Mouse (Mus musculus) MEL (cell line): Measurements from ENCODE around the gene Zfp507. TPM values are rescaled to one million over a fixed set of nuclear protein-coding genes. Genes with fewer than 3 reads are reported as not detected.

Source experiments
- DNase-seq: peaks from one replicate; pipeline ENCODE4 v3.0.0; 2011; ENCODE audit warnings: low read depth, low spot score
- H3K27ac ChIP-seq: 2 replicates; pipeline ENCODE4 v1.5.1; 2012; ENCODE audit warnings: low read depth, mild to moderate bottlenecking, control low read depth, low read length, moderate library complexity; ENCODE audit not compliant: control insufficient read depth
- H3K27me3 ChIP-seq, 2 experiments: fragments of 150-350 bp in 1 of 2; sonication (generic) in 1 of 2; 2 replicates each; pipeline ENCODE4 v1.6.1; 2012; ENCODE audit warnings: low read length in 2 of 2, mild to moderate bottlenecking in 2 of 2, improper control_type of control experiment in 1 of 2, moderate library complexity in 1 of 2; ENCODE audit not compliant: insufficient read depth in 2 of 2, control insufficient read depth in 1 of 2
- H3K36me3 ChIP-seq, 2 experiments: 2 replicates each; pipeline ENCODE4 v1.6.1; 2012 to 2014; ENCODE audit warnings: low read length in 2 of 2, improper control_type of control experiment in 1 of 2, inconsistent platforms in 1 of 2, mild to moderate bottlenecking in 1 of 2; ENCODE audit not compliant: insufficient read depth in 2 of 2, control insufficient read depth in 1 of 2
- H3K4me1 ChIP-seq, 2 experiments: fragments of 150-350 bp in 1 of 2; sonication (generic) in 1 of 2; 2 replicates each; pipeline ENCODE4 v1.6.1; 2012; ENCODE audit warnings: low read length in 2 of 2, improper control_type of control experiment in 1 of 2, mild to moderate bottlenecking in 1 of 2; ENCODE audit not compliant: insufficient read depth in 2 of 2, control insufficient read depth in 1 of 2
- H3K4me3 ChIP-seq, 2 experiments: fragments of 150-350 bp in 1 of 2; sonication (generic) in 1 of 2; 2 replicates each; pipeline ENCODE4 v1.5.1; 2012; ENCODE audit warnings: low read depth in 2 of 2, low read length in 2 of 2, mild to moderate bottlenecking in 2 of 2, moderate library complexity in 2 of 2, control low read depth in 1 of 2, improper control_type of control experiment in 1 of 2; ENCODE audit not compliant: control insufficient read depth in 1 of 2, insufficient read depth in 1 of 2
- H3K79me2 ChIP-seq: 2 replicates; pipeline ENCODE4 v1.6.1; 2012; ENCODE audit warnings: mild to moderate bottlenecking, low read length, moderate library complexity; ENCODE audit not compliant: control insufficient read depth, poor library complexity, insufficient read depth
- H3K9ac ChIP-seq: 2 replicates; pipeline ENCODE4 v1.6.1; 2012; ENCODE audit warnings: low read depth, mild to moderate bottlenecking, control low read depth, low read length, moderate library complexity; ENCODE audit not compliant: control insufficient read depth, poor library complexity, severe bottlenecking
- H3K9me3 ChIP-seq: fragments of 150-350 bp; sonication (generic); replicated peaks from 2 replicates; pipeline ENCODE4 v1.6.1; 2012; ENCODE audit warnings: mild to moderate bottlenecking, low read length, improper control_type of control experiment, moderate library complexity; ENCODE audit not compliant: insufficient read depth
- CTCF ChIP-seq, 3 experiments: IDR thresholded peaks in 2 of 3; conservative IDR thresholded peaks in 1 of 3; 2 replicates each; pipeline ENCODE4 v1.5.1; 2011 to 2012; ENCODE audit warnings: low read length in 3 of 3, low read depth in 2 of 3, mild to moderate bottlenecking in 2 of 3, improper control_type of control experiment in 1 of 3, inconsistent platforms in 1 of 3, mixed read lengths in 1 of 3, moderate library complexity in 1 of 3; ENCODE audit not compliant: control insufficient read depth in 1 of 3, insufficient read depth in 1 of 3, poor library complexity in 1 of 3, severe bottlenecking in 1 of 3
- ELF1 ChIP-seq: IDR thresholded peaks from 2 replicates; pipeline ENCODE4 v1.6.1; 2014; ENCODE audit warnings: low read depth, mild to moderate bottlenecking, inconsistent platforms, low read length, improper control_type of control experiment, moderate library complexity
- GABPA ChIP-seq: IDR thresholded peaks from 2 replicates; pipeline ENCODE4 v1.6.1; 2012; ENCODE audit warnings: low read depth, mild to moderate bottlenecking, inconsistent platforms, low read length, improper control_type of control experiment, moderate library complexity
- MAZ ChIP-seq: IDR thresholded peaks from 2 replicates; pipeline ENCODE4 v1.6.1; 2012; ENCODE audit warnings: low read depth, mild to moderate bottlenecking, inconsistent platforms, low read length, improper control_type of control experiment
- MXI1 ChIP-seq: IDR thresholded peaks from 2 replicates; pipeline ENCODE4 v1.6.1; 2011; ENCODE audit warnings: mild to moderate bottlenecking, low read depth, low read length, improper control_type of control experiment
- NELFE ChIP-seq: IDR thresholded peaks from 2 replicates; pipeline ENCODE4 v1.6.1; 2011; ENCODE audit warnings: low read depth, low read length, improper control_type of control experiment
- NRF1 ChIP-seq: IDR thresholded peaks from 2 replicates; pipeline ENCODE4 v1.6.1; 2014; ENCODE audit warnings: low read depth, mild to moderate bottlenecking, inconsistent platforms, low read length, improper control_type of control experiment, moderate library complexity; ENCODE audit not compliant: poor library complexity, insufficient read depth, severe bottlenecking
- POLR2AphosphoS2 ChIP-seq: IDR thresholded peaks from 2 replicates; pipeline ENCODE4 v1.6.1; 2011; ENCODE audit warnings: low read length, improper control_type of control experiment
- RAD21 ChIP-seq: IDR thresholded peaks from 2 replicates; pipeline ENCODE4 v1.6.1; 2011; ENCODE audit warnings: mild to moderate bottlenecking, low read depth, low read length, improper control_type of control experiment
- SMC3 ChIP-seq: IDR thresholded peaks from 2 replicates; pipeline ENCODE4 v1.6.1; 2011; ENCODE audit warnings: low read depth, low read length, improper control_type of control experiment
- USF1 ChIP-seq: IDR thresholded peaks from 2 replicates; pipeline ENCODE4 v1.6.1; 2014; ENCODE audit warnings: low read depth, mild to moderate bottlenecking, inconsistent platforms, low read length, improper control_type of control experiment, moderate library complexity
- polyA plus RNA-seq, 2 experiments: library from polyadenylated mRNA; stranded (reverse) in 1 of 2; unstranded in 1 of 2; fragments of >175 nt in 1 of 2; fragments of >200 nt in 1 of 2; gene quantifications; 2 replicates each; pipeline versions ENCODE4 v1.2.1 to v1.2.4; 2012; ENCODE audit warnings: low replicate concordance in 2 of 2, low read depth in 1 of 2; ENCODE audit not compliant: insufficient read length in 2 of 2, insufficient read depth in 1 of 2, missing spikeins in 1 of 2
- total RNA-seq: library from RNA; depleted of rRNA; stranded (reverse); fragments of 300-350 nt; gene quantifications from 2 replicates; pipeline ENCODE4 v1.2.3, GENCODE M21; 2012; rRNA removed

The Zfp507 gene
- total and polyA plus RNA-seq, 3 experiments: 16.4 to 67.2 (median 17.7) TPM

GRCm38 (mm10) chr7:35723035-35723434, 79.8 kb downstream of the Zfp507 start:
- no peaks in the 10 kb centered on the region for H3K27me3 ChIP-seq
- DNase-seq: peak; percentile 44
- no peaks in the 10 kb centered on the region for H3K4me1 ChIP-seq
- H3K4me3 ChIP-seq: no peak overlapping the region
- H3K36me3 ChIP-seq: no peaks in the 10 kb centered on the region
- no peaks in the 10 kb centered on the region for H3K79me2 ChIP-seq
- no peak for TF ChIP-seq NRF1
- no peak for TF ChIP-seq MXI1
- TF ChIP-seq SMC3: peak; percentile 32
- TF ChIP-seq POLR2AphosphoS2: no peak
- TF ChIP-seq ELF1: no peak
- TF ChIP-seq GABPA: no peak
- peak; percentile 40 to 52 (median 43) for TF ChIP-seq CTCF (IDR thresholded peaks at IDR 0.05 in 2 of 3, conservative IDR thresholded peaks at IDR 0.05 in 1 of 3; ENCODE audit: control insufficient read depth in 1 of 3, insufficient read depth in 1 of 3, low read depth in 2 of 3, low read length in 3 of 3, poor library complexity in 1 of 3, severe bottlenecking in 1 of 3)
- no peak for TF ChIP-seq USF1
- peak; percentile 34 for TF ChIP-seq RAD21
- no peak for TF ChIP-seq MAZ
- no peak for TF ChIP-seq NELFE
- TF ChIP-seq, all 39 proteins: peak for 3
- Histone ChIP-seq H3K27ac (no peak overlapping the region), H3K9ac (no peak overlapping the region), H3K9me3 (no peaks in the 10 kb centered on the region)

Other genes with a start within 250 kb of the Zfp507 start
- 83.2 and 89.1 TPM in 2 replicates for gene Nudt19, start 246.7 kb downstream of the Zfp507 start, total RNA-seq
- gene Nudt19, start 246.7 kb downstream of the Zfp507 start, polyA plus RNA-seq: 100 to 1,000 TPM in 1 of 2 experiments, 10 to 100 TPM in 1; 67.6 to 631 TPM
- gene Rgs9bp, start 217.4 kb downstream of the Zfp507 start, total RNA-seq: 0.10 and 0.12 TPM in 2 replicates
- gene Rgs9bp, start 217.4 kb downstream of the Zfp507 start, polyA plus RNA-seq: under 1 TPM in 1 of 2 experiments, not detected in 1; 0.43 TPM
- gene Ankrd27, start 216.8 kb downstream of the Zfp507 start, total RNA-seq: 74.2 and 74.9 TPM in 2 replicates
- gene Ankrd27, start 216.8 kb downstream of the Zfp507 start, polyA plus RNA-seq: 100 to 1,000 TPM in 1 of 2 experiments, 10 to 100 TPM in 1; 49.0 to 103 TPM
- gene Pdcd5, start 155.5 kb downstream of the Zfp507 start, total RNA-seq: 221 and 232 TPM in 2 replicates
- gene Pdcd5, start 155.5 kb downstream of the Zfp507 start, polyA plus RNA-seq: 1,000 to 10,000 TPM in 1 of 2 experiments, 100 to 1,000 TPM in 1; 118 to 1,267 TPM
- gene Dpy19l3, start 48.5 kb downstream of the Zfp507 start, total RNA-seq: 5.6 and 7.4 TPM in 2 replicates
- 1 to 10 TPM in 1 of 2 experiments, not detected in 1; 9.9 TPM for gene Dpy19l3, start 48.5 kb downstream of the Zfp507 start, polyA plus RNA-seq